Mouse (Mus musculus): Measurements from ENCODE around the gene Gprc5b. TPM values are rescaled to one million over a fixed set of nuclear protein-coding genes. Genes with fewer than 3 reads are reported as not detected.

Gene Gprc5b
- polyA plus RNA-seq, 1 experiment: 10.9 TPM

DNA sequence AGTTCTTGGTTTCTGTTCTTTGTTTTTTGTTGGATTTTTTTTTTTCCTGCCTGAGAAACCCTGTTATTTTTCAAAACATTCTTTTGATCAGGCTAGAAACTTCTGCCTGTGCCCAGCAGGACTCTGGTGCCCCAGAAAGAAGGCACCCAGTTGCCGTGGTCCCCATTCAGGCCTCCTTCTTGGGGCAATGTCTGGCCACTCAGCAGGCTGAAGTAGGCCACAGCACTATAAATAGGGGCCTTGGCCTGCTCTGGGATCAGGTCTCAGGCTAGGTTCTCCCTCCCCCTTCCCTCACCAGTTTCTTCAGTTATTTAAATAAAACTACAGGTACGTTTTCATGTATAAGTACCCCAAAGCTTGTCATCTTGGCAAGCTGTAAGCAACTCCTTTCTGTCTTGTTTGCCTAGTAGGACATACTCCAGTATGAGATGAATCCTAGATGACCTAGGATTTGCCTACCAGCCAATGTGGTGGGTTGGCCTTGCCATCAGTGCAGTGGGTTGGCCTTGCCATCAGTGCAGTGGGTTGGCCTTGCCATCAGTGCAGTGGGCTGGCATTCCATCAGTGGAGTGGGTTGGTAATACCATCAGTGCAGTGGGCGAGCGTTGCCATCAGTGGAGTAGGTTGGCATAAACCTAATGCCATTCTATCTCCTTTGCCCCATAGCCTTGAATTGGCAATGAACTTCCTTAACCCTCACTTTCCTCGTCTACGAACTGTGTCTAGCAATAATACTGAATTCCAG is 68.3 kb downstream of the Gprc5b start:
- H3K4me1 ChIP-seq (ENCODE audit: control insufficient read depth, insufficient read depth, low read length): peaks cover 13% of the 10 kb centered on the region; the same call in 1 of the 2 replicates
- no peak for TF ChIP-seq CTCF (IDR thresholded peaks at IDR 0.05; ENCODE audit: borderline replicate concordance, insufficient read depth, low read length)
- TF ChIP-seq POLR2A (IDR thresholded peaks at IDR 0.05; ENCODE audit: low read depth, low read length): no peak
- no peak overlapping the region for H3K4me3 ChIP-seq (ENCODE audit: insufficient read depth, low read length)
- H3K27ac ChIP-seq (ENCODE audit: insufficient read depth, low read length): no peak overlapping the region

DNA sequence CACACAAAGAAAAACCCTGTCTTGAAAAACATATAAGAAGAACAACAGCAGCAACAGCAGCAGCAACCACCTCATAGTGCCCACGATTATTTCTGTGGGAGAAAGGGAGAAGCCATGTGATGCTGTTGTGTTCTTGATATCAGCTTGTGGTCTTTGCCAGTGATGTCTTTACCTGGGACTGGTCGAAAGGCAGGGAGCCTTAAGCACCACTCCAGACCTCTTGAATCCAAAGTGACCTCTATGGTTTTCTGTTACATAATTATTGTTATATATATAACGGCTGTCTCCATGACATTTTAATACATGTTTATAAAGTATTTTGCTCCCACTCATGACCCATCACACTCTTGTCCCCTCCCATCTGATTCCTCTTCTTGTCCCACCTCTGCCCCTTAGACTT is 69.5 kb downstream of the Gprc5b start:
- peaks cover 8% of the 10 kb centered on the region; the same call in 1 of the 2 replicates for H3K4me1 ChIP-seq (ENCODE audit: control insufficient read depth, insufficient read depth, low read length)
- no peak overlapping the region for H3K27ac ChIP-seq (ENCODE audit: insufficient read depth, low read length)
- TF ChIP-seq POLR2A (IDR thresholded peaks at IDR 0.05; ENCODE audit: low read depth, low read length): no peak
- TF ChIP-seq CTCF (IDR thresholded peaks at IDR 0.05; ENCODE audit: borderline replicate concordance, insufficient read depth, low read length): no peak
- no peak overlapping the region for H3K4me3 ChIP-seq (ENCODE audit: insufficient read depth, low read length)

DNA sequence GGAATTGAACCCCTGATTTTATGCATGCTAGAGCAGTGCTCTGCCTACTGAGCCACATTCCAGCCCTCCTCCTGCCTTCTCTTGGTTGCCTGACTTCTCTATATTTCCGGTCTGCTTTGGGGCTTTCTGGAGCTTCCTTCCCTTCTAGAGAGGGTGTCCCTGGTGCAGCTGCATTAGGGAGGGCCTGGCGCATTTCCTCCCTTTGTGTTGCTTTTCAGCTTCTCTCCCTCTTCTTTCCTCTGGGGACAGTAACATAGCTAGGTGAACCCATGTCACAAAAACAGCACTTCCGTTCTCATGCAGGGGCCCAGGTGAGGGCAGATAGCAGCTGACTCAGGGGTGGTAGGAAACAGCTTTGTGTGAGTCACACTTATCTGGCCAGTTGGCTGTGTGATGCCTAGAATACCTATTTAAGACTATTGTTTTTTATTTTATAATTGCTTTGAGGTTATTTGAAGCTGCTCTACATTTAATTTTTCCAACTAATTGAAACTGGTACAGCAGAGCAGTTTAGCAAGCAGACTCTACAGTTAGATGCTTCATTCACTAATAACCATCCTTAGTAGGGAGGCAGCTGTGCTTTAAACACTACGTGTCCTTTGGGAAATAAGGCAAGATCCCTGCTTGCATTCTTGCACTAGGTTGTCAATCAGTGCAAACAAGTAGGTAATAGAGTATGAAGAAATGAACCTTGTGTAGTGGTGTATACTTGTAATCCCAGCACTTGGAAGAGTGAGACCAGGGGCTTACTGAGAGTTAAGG is 72.4 kb downstream of the Gprc5b start:
- no peak overlapping the region for H3K4me3 ChIP-seq (ENCODE audit: insufficient read depth, low read length)
- no peak for TF ChIP-seq POLR2A (IDR thresholded peaks at IDR 0.05; ENCODE audit: low read depth, low read length)
- no peak for TF ChIP-seq CTCF (IDR thresholded peaks at IDR 0.05; ENCODE audit: borderline replicate concordance, insufficient read depth, low read length)
- H3K27ac ChIP-seq (ENCODE audit: insufficient read depth, low read length): no peak overlapping the region
- H3K4me1 ChIP-seq (ENCODE audit: control insufficient read depth, insufficient read depth, low read length): no peaks in the 10 kb centered on the region

Other genes starting within 250 kb of the Gprc5b start
- 1.1 and 1.2 TPM in 2 replicates for gene Iqck, start 139.5 kb downstream of the Gprc5b start, polyA plus RNA-seq (2011; ENCODE audit: insufficient read length, low read depth, missing spikeins)
- gene Knop1, start 139.0 kb downstream of the Gprc5b start, polyA plus RNA-seq (2011; ENCODE audit: insufficient read length, low read depth, missing spikeins): 36.5 and 38.6 TPM in 2 replicates
- not detected in 2 replicates for gene Gpr139, start 189.4 kb upstream of the Gprc5b start, polyA plus RNA-seq (2011; ENCODE audit: insufficient read length, low read depth, missing spikeins)

Measured in embryonic fibroblast, embryonic 13.5 days (primary cell).